Mouse (Mus musculus) adipocyte (in vitro differentiated cells): Measurements from ENCODE around the gene Tspo.
A peak's percentile ranks its signal among the peaks of the same experiment; 100 is the strongest.

Experiments
- DNase-seq: peaks from one replicate; pipeline ENCODE4 v3.0.0-alpha.2; 2016; ENCODE audit warnings: low spot score

Tspo gene

GRCm38 (mm10) chr15:83583419-83584156 is 20.2 kb downstream of the Tspo start:
- peak; percentile 72 for DNase-seq

- no peak for DNase-seq
Observed at GRCm38 (mm10) chr15:83584741-83585220, 21.4 kb downstream of the Tspo start.

GRCm38 (mm10) chr15:83590841-83591240 is 27.4 kb downstream of the Tspo start:
- no peak for DNase-seq

GRCm38 (mm10) chr15:83591758-83592157 is 28.4 kb downstream of the Tspo start:
- no peak for DNase-seq

- no peak for DNase-seq
Observed at GRCm38 (mm10) chr15:83592260-83593188, 29.1 kb downstream of the Tspo start.

GRCm38 (mm10) chr15:83593189-83593585 is 29.8 kb downstream of the Tspo start:
- no peak for DNase-seq

GRCm38 (mm10) chr15:83593702-83594512 is 30.5 kb downstream of the Tspo start:
- DNase-seq, result peak; percentile 33

GRCm38 (mm10) chr15:83594513-83595363 is 31.3 kb downstream of the Tspo start, which contains the start of gene Ttll12:
Gene Ttll12 (minus strand): TSS chr15:83595157.
- DNase-seq, result peak; percentile 96

GRCm38 (mm10) chr15:83595364-83595711 is 31.9 kb downstream of the Tspo start:
- DNase-seq, result no peak

- no peak for DNase-seq
Observed at GRCm38 (mm10) chr15:83596833-83597232, 33.4 kb downstream of the Tspo start.

- DNase-seq, result no peak
Observed at GRCm38 (mm10) chr15:83601185-83601584, 37.8 kb downstream of the Tspo start.

- no peak for DNase-seq
Observed at GRCm38 (mm10) chr15:83602372-83603045, 39.1 kb downstream of the Tspo start.

- no peak for DNase-seq
Observed at GRCm38 (mm10) chr15:83603046-83603396, 39.6 kb downstream of the Tspo start.

- DNase-seq, result no peak
Observed at GRCm38 (mm10) chr15:83603426-83603825, 40.0 kb downstream of the Tspo start.

- no peak for DNase-seq
Observed at GRCm38 (mm10) chr15:83606216-83606615, 42.8 kb downstream of the Tspo start.

- no peak for DNase-seq
Observed at GRCm38 (mm10) chr15:83606700-83607099, 43.3 kb downstream of the Tspo start.

- peak; percentile 88 for DNase-seq
Observed at GRCm38 (mm10) chr15:83607115-83607802, 43.9 kb downstream of the Tspo start.

GRCm38 (mm10) chr15:83615245-83615644 is 51.9 kb downstream of the Tspo start:
- DNase-seq, result no peak
